Mouse (Mus musculus) embryonic facial prominence, embryonic 14.5 days (tissue): Measurements from ENCODE around the gene Pes1. TPM values are rescaled to one million over a fixed set of nuclear protein-coding genes. Genes with fewer than 3 reads are reported as not detected.

Experiments
- ATAC-seq: fragments of 200-750 bp; cut with Nextera tagmentation; 2 replicates; pipeline ENCODE4 v1.8.0; 2017; ENCODE audit warnings: low read depth, moderate number of reproducible peaks, moderate TSS enrichment
- DNase-seq: peaks from one replicate; pipeline ENCODE4 v3.0.0-alpha.2; 2015; ENCODE audit warnings: low spot score
- H3K27ac ChIP-seq: fragments of 300-500 bp; sonication (generic); replicated peaks from 2 replicates; pipeline ENCODE4 v1.5.1; 2014; ENCODE audit warnings: low read depth, mild to moderate bottlenecking, low read length, moderate library complexity
- H3K27me3 ChIP-seq: fragments of 300-500 bp; sonication (generic); replicated peaks from 2 replicates; pipeline ENCODE4 v1.6.1; 2014; ENCODE audit warnings: low read length; ENCODE audit not compliant: control insufficient read depth, insufficient read depth
- H3K36me3 ChIP-seq: fragments of 300-500 bp; sonication (generic); 2 replicates; pipeline ENCODE4 v1.6.1; 2014; ENCODE audit warnings: low read length, mixed read lengths; ENCODE audit not compliant: control insufficient read depth, insufficient read depth
- H3K4me1 ChIP-seq: fragments of 300-500 bp; sonication (generic); 2 replicates; pipeline ENCODE4 v1.6.1; 2014; ENCODE audit warnings: antibody characterized with exemption, low read length; ENCODE audit not compliant: control insufficient read depth, insufficient read depth
- H3K4me2 ChIP-seq: fragments of 300-500 bp; sonication (generic); 2 replicates; pipeline ENCODE4 v1.6.1; 2014; ENCODE audit warnings: low read depth, mild to moderate bottlenecking, low read length, moderate library complexity, mixed read lengths
- H3K4me3 ChIP-seq: fragments of 300-500 bp; sonication (generic); 2 replicates; pipeline ENCODE4 v1.5.1; 2014; ENCODE audit warnings: low read depth, mild to moderate bottlenecking, low read length
- H3K9ac ChIP-seq: fragments of 300-500 bp; sonication (generic); 2 replicates; pipeline ENCODE4 v1.6.1; 2014; ENCODE audit warnings: low read depth, mild to moderate bottlenecking, low read length, moderate library complexity, mixed read lengths
- H3K9me3 ChIP-seq: fragments of 300-500 bp; sonication (generic); 2 replicates; pipeline ENCODE4 v1.6.1; 2016; ENCODE audit warnings: low read length; ENCODE audit not compliant: control insufficient read depth
- WGBS: fragments of 180-500 bp; shearing (Covaris S2); extraction: QIAGEN DNeasy Blood & Tissue Kit; methylation state at CpG from one replicate; pipeline ENCODE4 v1.1.7; 2014; 5-methylcytosine and 5-hydroxymethylcytosine counted together
- polyA plus RNA-seq: library from polyadenylated mRNA; unstranded; fragments of >200 nt; fragmentation: Nextera tagmentation; extraction: Ambion mirVana; gene quantifications from 2 replicates; pipeline ENCODE4 v1.2.1, GENCODE M21; 2014

Pes1 gene
- polyA plus RNA-seq, 1 experiment from 2014 or later = 59.7 TPM

GRCm38 (mm10) chr11:3973081-3973480 lies 9.3 kb downstream of the Pes1 start:
- WGBS = 93% methylated on average over 7 of the region's 7 CpGs
- H3K9me3 ChIP-seq = no peaks in the 10 kb centered on the region
- no peak overlapping the region for H3K27ac ChIP-seq
- H3K4me1 ChIP-seq = no peaks in the 10 kb centered on the region
- H3K4me3 ChIP-seq = no peak overlapping the region
- H3K36me3 ChIP-seq = peaks cover 98% of the 10 kb centered on the region
- ATAC-seq (no peak), DNase-seq (no peak)
- H3K4me2 ChIP-seq = no peak overlapping the region
- H3K9ac ChIP-seq = no peak overlapping the region
- H3K27me3 ChIP-seq = no peaks in the 10 kb centered on the region

GRCm38 (mm10) chr11:3974311-3974710 lies 10.5 kb downstream of the Pes1 start:
- DNase-seq (no peak), ATAC-seq (no peak)
- WGBS = 75% methylated on average over 3 of the region's 3 CpGs
- peaks cover 98% of the 10 kb centered on the region for H3K36me3 ChIP-seq
- H3K9me3 ChIP-seq = no peaks in the 10 kb centered on the region
- no peak overlapping the region for H3K9ac ChIP-seq
- no peak overlapping the region for H3K4me3 ChIP-seq
- no peaks in the 10 kb centered on the region for H3K27me3 ChIP-seq
- no peak overlapping the region for H3K27ac ChIP-seq
- H3K4me2 ChIP-seq = no peak overlapping the region
- H3K4me1 ChIP-seq = no peaks in the 10 kb centered on the region

GRCm38 (mm10) chr11:3976678-3977077 lies 12.9 kb downstream of the Pes1 start, which contains the start of gene 4930556J24Rik:
Gene 4930556J24Rik (minus strand): TSS chr11:3976778.
- no peak for ATAC-seq
- Histone ChIP-seq H3K36me3 (peaks cover 86% of the 10 kb centered on the region), H3K9me3 (no peaks in the 10 kb centered on the region), H3K4me3 (no peak within 1 kb of the TSS), H3K4me1 (no peaks in the 10 kb centered on the region), H3K9ac (no peak within 1 kb of the TSS), H3K4me2 (no peak within 1 kb of the TSS), H3K27ac (no peak within 1 kb of the TSS), H3K27me3 (no peaks in the 10 kb centered on the region)
- no peak for DNase-seq
- 100% methylated on average over 6 of the region's 6 CpGs for WGBS

GRCm38 (mm10) chr11:3978421-3978820 lies 14.6 kb downstream of the Pes1 start:
- H3K4me3 ChIP-seq = no peak overlapping the region
- no peak for ATAC-seq
- 90% methylated on average over 5 of the region's 5 CpGs for WGBS
- no peak overlapping the region for H3K4me2 ChIP-seq
- no peaks in the 10 kb centered on the region for H3K9me3 ChIP-seq
- H3K27me3 ChIP-seq = no peaks in the 10 kb centered on the region
- no peak overlapping the region for H3K27ac ChIP-seq
- H3K4me1 ChIP-seq = 0 out of 2 replicates have a peak, but pooled peaks cover 3% of the 10 kb centered on the region
- no peak overlapping the region for H3K9ac ChIP-seq
- DNase-seq = no peak
- peaks cover 68% of the 10 kb centered on the region for H3K36me3 ChIP-seq

- Histone ChIP-seq H3K4me1 (0 out of 2 replicates have a peak, but pooled peaks cover 7% of the 10 kb centered on the region), H3K9me3 (no peaks in the 10 kb centered on the region), H3K27me3 (peaks cover 3% of the 10 kb centered on the region; the same call in 1 of the 2 replicates), H3K4me3 (no peak overlapping the region), H3K9ac (no peak overlapping the region), H3K36me3 (peaks cover 38% of the 10 kb centered on the region), H3K4me2 (no peak overlapping the region), H3K27ac (no peak overlapping the region)
- 36% methylated on average over 6 of the region's 6 CpGs for WGBS
- ATAC-seq (no peak), DNase-seq (peak; percentile 52)
These were observed 17.8 kb downstream of the Pes1 start for GRCm38 (mm10) chr11:3981536-3981935.

GRCm38 (mm10) chr11:3982275-3983209 lies 18.8 kb downstream of the Pes1 start:
- peak overlapping the region; percentile 72; the same call in 1 of the 2 replicates for H3K4me2 ChIP-seq
- WGBS = 63% methylated on average over 7 of the region's 7 CpGs

GRCm38 (mm10) chr11:3983291-3983862 lies 19.6 kb downstream of the Pes1 start, which contains the start of gene Gal3st1:
Gene Gal3st1 (plus strand): TSS chr11:3983636.
- Histone ChIP-seq H3K27me3 (peaks cover 3% of the 10 kb centered on the region; the same call in 1 of the 2 replicates), H3K36me3 (peaks cover 20% of the 10 kb centered on the region), H3K9ac (peak within 1 kb of the TSS; percentile 60), H3K9me3 (no peaks in the 10 kb centered on the region), H3K4me1 (0 out of 2 replicates have a peak, but pooled peaks cover 7% of the 10 kb centered on the region), H3K27ac (no peak within 1 kb of the TSS), H3K4me3 (peak within 1 kb of the TSS; percentile 42), H3K4me2 (peak within 1 kb of the TSS; percentile 72)
- WGBS = 3% methylated on average over 5 of the region's 37 CpGs
- DNase-seq (peak; percentile 33), ATAC-seq (peak; percentile 64)

More at GRCm38 (mm10) chr11:3982275-3983209, 18.8 kb downstream of the Pes1 start:
- ATAC-seq (no peak), DNase-seq (no peak)
- no peak overlapping the region for H3K27ac ChIP-seq
- H3K27me3 ChIP-seq = peaks cover 3% of the 10 kb centered on the region; the same call in 1 of the 2 replicates
- H3K9me3 ChIP-seq = no peaks in the 10 kb centered on the region
- no peak overlapping the region for H3K9ac ChIP-seq
- peaks cover 28% of the 10 kb centered on the region for H3K36me3 ChIP-seq
- H3K4me1 ChIP-seq = 0 out of 2 replicates have a peak, but pooled peaks cover 7% of the 10 kb centered on the region
- no peak overlapping the region for H3K4me3 ChIP-seq

GRCm38 (mm10) chr11:3983863-3984745 lies 20.3 kb downstream of the Pes1 start:
- Histone ChIP-seq H3K4me1 (0 out of 2 replicates have a peak, but pooled peaks cover 7% of the 10 kb centered on the region), H3K4me2 (peak overlapping the region; percentile 72), H3K4me3 (peak overlapping the region; percentile 42), H3K9ac (peak overlapping the region; percentile 60), H3K9me3 (no peaks in the 10 kb centered on the region), H3K27ac (no peak overlapping the region), H3K27me3 (peaks cover 3% of the 10 kb centered on the region; the same call in 1 of the 2 replicates), H3K36me3 (peaks cover 13% of the 10 kb centered on the region)
- 6% methylated on average over 14 of the region's 15 CpGs for WGBS
- peak; percentile 4; the same call in 1 of the 2 replicates for ATAC-seq
- no peak for DNase-seq
